Mouse (Mus musculus): ENCODE results near the gene Fcamr. TPM values are rescaled to one million over a fixed set of nuclear protein-coding genes. Genes with fewer than 3 reads are reported as not detected.

Gene Fcamr
- polyA plus RNA-seq, 1 experiment: 0.07 TPM

GRCm38 (mm10) chr1:130802976-130803375 lies 2.3 kb downstream of the Fcamr start:
- no peak for DNase-seq
- Histone ChIP-seq H3K27ac (ENCODE audit: insufficient read depth, low read length) (no peak overlapping the region), H3K27me3 (ENCODE audit: control insufficient read depth, insufficient read depth, low read length) (no peaks in the 10 kb centered on the region), H3K4me1 (ENCODE audit: control insufficient read depth, insufficient read depth, low read length) (peaks cover 6% of the 10 kb centered on the region), H3K4me3 (replicated peaks; ENCODE audit: insufficient read depth, low read depth, low read length) (no peak overlapping the region)
- no peak for TF ChIP-seq POLR2A (IDR thresholded peaks at IDR 0.05; ENCODE audit: borderline replicate concordance, insufficient read depth, low read length)
- no peak for TF ChIP-seq CTCF (IDR thresholded peaks at IDR 0.05; ENCODE audit: borderline replicate concordance, insufficient read depth, low read depth, low read length)
- 46% methylated on average over 6 of the region's 6 CpGs for WGBS

- H3K27me3 ChIP-seq (ENCODE audit: control insufficient read depth, insufficient read depth, low read length): no peaks in the 10 kb centered on the region
- H3K4me1 ChIP-seq (ENCODE audit: control insufficient read depth, insufficient read depth, low read length): peaks cover 6% of the 10 kb centered on the region
- DNase-seq: no peak
- WGBS: 61% methylated on average over 6 of the region's 6 CpGs
- no peak overlapping the region for H3K4me3 ChIP-seq (replicated peaks; ENCODE audit: insufficient read depth, low read depth, low read length)
- no peak overlapping the region for H3K27ac ChIP-seq (ENCODE audit: insufficient read depth, low read length)
- TF ChIP-seq POLR2A (IDR thresholded peaks at IDR 0.05; ENCODE audit: borderline replicate concordance, insufficient read depth, low read length) (no peak), CTCF (IDR thresholded peaks at IDR 0.05; ENCODE audit: borderline replicate concordance, insufficient read depth, low read depth, low read length) (no peak)
Measured at GRCm38 (mm10) chr1:130804279-130804678, 3.6 kb downstream of the Fcamr start.

GRCm38 (mm10) chr1:130810906-130811305 lies 10.2 kb downstream of the Fcamr start:
- Histone ChIP-seq H3K27me3 (ENCODE audit: control insufficient read depth, insufficient read depth, low read length) (no peaks in the 10 kb centered on the region), H3K27ac (ENCODE audit: insufficient read depth, low read length) (no peak overlapping the region), H3K4me3 (replicated peaks; ENCODE audit: insufficient read depth, low read depth, low read length) (no peak overlapping the region), H3K4me1 (ENCODE audit: control insufficient read depth, insufficient read depth, low read length) (no peaks in the 10 kb centered on the region)
- no peak for DNase-seq
- 88% methylated on average over 3 of the region's 3 CpGs for WGBS
- TF ChIP-seq POLR2A (IDR thresholded peaks at IDR 0.05; ENCODE audit: borderline replicate concordance, insufficient read depth, low read length) (no peak), CTCF (IDR thresholded peaks at IDR 0.05; ENCODE audit: borderline replicate concordance, insufficient read depth, low read depth, low read length) (no peak)

GRCm38 (mm10) chr1:130811316-130811715 lies 10.6 kb downstream of the Fcamr start:
- DNase-seq: no peak
- 46% methylated on average over 17 of the region's 17 CpGs for WGBS
- no peaks in the 10 kb centered on the region for H3K27me3 ChIP-seq (ENCODE audit: control insufficient read depth, insufficient read depth, low read length)

GRCm38 (mm10) chr1:130819737-130820136 lies 19.0 kb downstream of the Fcamr start:
- H3K4me1 ChIP-seq (ENCODE audit: control insufficient read depth, insufficient read depth, low read length): no peaks in the 10 kb centered on the region
- WGBS: 60% methylated on average over 1 of the region's 1 CpGs
- H3K27ac ChIP-seq (ENCODE audit: insufficient read depth, low read length): no peak overlapping the region
- DNase-seq: no peak
- no peaks in the 10 kb centered on the region for H3K27me3 ChIP-seq (ENCODE audit: control insufficient read depth, insufficient read depth, low read length)
- TF ChIP-seq CTCF (IDR thresholded peaks at IDR 0.05; ENCODE audit: borderline replicate concordance, insufficient read depth, low read depth, low read length) (no peak), POLR2A (IDR thresholded peaks at IDR 0.05; ENCODE audit: borderline replicate concordance, insufficient read depth, low read length) (no peak)
- H3K4me3 ChIP-seq (replicated peaks; ENCODE audit: insufficient read depth, low read depth, low read length): no peak overlapping the region

More at GRCm38 (mm10) chr1:130811316-130811715, 10.6 kb downstream of the Fcamr start:
- no peak overlapping the region for H3K27ac ChIP-seq (ENCODE audit: insufficient read depth, low read length)
- no peak for TF ChIP-seq POLR2A (IDR thresholded peaks at IDR 0.05; ENCODE audit: borderline replicate concordance, insufficient read depth, low read length)
- no peak for TF ChIP-seq CTCF (IDR thresholded peaks at IDR 0.05; ENCODE audit: borderline replicate concordance, insufficient read depth, low read depth, low read length)
- H3K4me1 ChIP-seq (ENCODE audit: control insufficient read depth, insufficient read depth, low read length): no peaks in the 10 kb centered on the region
- no peak overlapping the region for H3K4me3 ChIP-seq (replicated peaks; ENCODE audit: insufficient read depth, low read depth, low read length)

- Histone ChIP-seq H3K4me1 (ENCODE audit: control insufficient read depth, insufficient read depth, low read length) (no peaks in the 10 kb centered on the region), H3K27ac (ENCODE audit: insufficient read depth, low read length) (no peak overlapping the region), H3K27me3 (ENCODE audit: control insufficient read depth, insufficient read depth, low read length) (no peaks in the 10 kb centered on the region), H3K4me3 (replicated peaks; ENCODE audit: insufficient read depth, low read depth, low read length) (no peak overlapping the region)
- TF ChIP-seq POLR2A (IDR thresholded peaks at IDR 0.05; ENCODE audit: borderline replicate concordance, insufficient read depth, low read length): no peak
- no peak for TF ChIP-seq CTCF (IDR thresholded peaks at IDR 0.05; ENCODE audit: borderline replicate concordance, insufficient read depth, low read depth, low read length)
- DNase-seq: no peak
- WGBS: 81% methylated on average over 7 of the region's 7 CpGs
Measured at GRCm38 (mm10) chr1:130820316-130821148, 19.8 kb downstream of the Fcamr start.

GRCm38 (mm10) chr1:130821149-130821471 lies 20.4 kb downstream of the Fcamr start:
- Histone ChIP-seq H3K27me3 (ENCODE audit: control insufficient read depth, insufficient read depth, low read length) (no peaks in the 10 kb centered on the region), H3K4me1 (ENCODE audit: control insufficient read depth, insufficient read depth, low read length) (no peaks in the 10 kb centered on the region), H3K27ac (ENCODE audit: insufficient read depth, low read length) (no peak overlapping the region), H3K4me3 (replicated peaks; ENCODE audit: insufficient read depth, low read depth, low read length) (no peak overlapping the region)
- TF ChIP-seq CTCF (IDR thresholded peaks at IDR 0.05; ENCODE audit: borderline replicate concordance, insufficient read depth, low read depth, low read length) (no peak), POLR2A (IDR thresholded peaks at IDR 0.05; ENCODE audit: borderline replicate concordance, insufficient read depth, low read length) (no peak)
- no peak for DNase-seq
- WGBS: 86% methylated on average over 2 of the region's 2 CpGs

GRCm38 (mm10) chr1:130821911-130822625 lies 21.4 kb downstream of the Fcamr start:
- Histone ChIP-seq H3K27ac (ENCODE audit: insufficient read depth, low read length) (no peak overlapping the region), H3K4me1 (ENCODE audit: control insufficient read depth, insufficient read depth, low read length) (no peaks in the 10 kb centered on the region), H3K27me3 (ENCODE audit: control insufficient read depth, insufficient read depth, low read length) (no peaks in the 10 kb centered on the region), H3K4me3 (replicated peaks; ENCODE audit: insufficient read depth, low read depth, low read length) (no peak overlapping the region)
- TF ChIP-seq CTCF (IDR thresholded peaks at IDR 0.05; ENCODE audit: borderline replicate concordance, insufficient read depth, low read depth, low read length): no peak
- TF ChIP-seq POLR2A (IDR thresholded peaks at IDR 0.05; ENCODE audit: borderline replicate concordance, insufficient read depth, low read length): no peak
- DNase-seq: no peak
- WGBS: 93% methylated on average over 9 of the region's 9 CpGs

Measured in cerebellum, adult 2 months (tissue).